Mouse (Mus musculus) colon, adult 2 months (tissue): Measurements from ENCODE around the gene Iqcc. TPM values are rescaled to one million over a fixed set of nuclear protein-coding genes. Genes with fewer than 3 reads are reported as not detected.

ENCODE experiments used
- polyA plus RNA-seq: library from polyadenylated mRNA; depleted of rRNA; stranded (reverse); fragments of >200 nt; gene quantifications from 2 replicates; pipeline ENCODE4 v1.2.3, GENCODE M21; 2012; rRNA removed

The Iqcc gene
- 37.1 and 39.5 TPM in 2 replicates for polyA plus RNA-seq

GRCm38 (mm10) chr4:129618786-129619691, at the start of gene Iqcc:
Gene Iqcc (minus strand): TSS chr4:129619099.

GRCm38 (mm10) chr4:129640638-129641467, 22.0 kb upstream of the Iqcc start, which contains the start of gene Txlna:
Gene Txlna (minus strand): TSS chr4:129641065.

GRCm38 (mm10) chr4:129623681-129624091, 4.8 kb upstream of the Iqcc start, which contains the start of gene Ccdc28b:
Gene Ccdc28b (minus strand): TSS chr4:129623947.

GRCm38 (mm10) chr4:129614093-129614492, 4.8 kb downstream of the Iqcc start, which contains the start of gene Dcdc2b:
Gene Dcdc2b (minus strand): TSS chr4:129614257.

GRCm38 (mm10) chr4:129600233-129601158, 18.4 kb downstream of the Iqcc start, which contains the start of the genes Eif3i and Tmem234:
Gene Eif3i (minus strand): TSS chr4:129600648.
Gene Tmem234 (plus strand): TSS chr4:129600668.

GRCm38 (mm10) chr4:129578466-129578865, 40.4 kb downstream of the Iqcc start, which contains the start of gene Fam167b:
Gene Fam167b (minus strand): TSS chr4:129578549.

GRCm38 (mm10) chr4:129573430-129573829, 45.5 kb downstream of the Iqcc start, which contains the start of gene Lck:
Gene Lck (minus strand): TSS chr4:129573641.

Other genes with a start within 250 kb of the Iqcc start
- gene Zbtb8a, start 241.0 kb downstream of the Iqcc start, polyA plus RNA-seq: 9.0 and 13.0 TPM in 2 replicates
- 0.03 TPM in 1 of 2 replicates, not detected in the other for gene Zbtb8b, start 178.2 kb downstream of the Iqcc start, polyA plus RNA-seq
- gene Bsdc1, start 157.5 kb downstream of the Iqcc start, polyA plus RNA-seq: 24.2 and 28.5 TPM in 2 replicates
- gene Tssk3, start 128.1 kb downstream of the Iqcc start, polyA plus RNA-seq: not detected in 2 replicates
- gene Fam229a, start 127.9 kb downstream of the Iqcc start, polyA plus RNA-seq: 0.70 and 0.81 TPM in 2 replicates
- 19.3 and 20.7 TPM in 2 replicates for gene Marcksl1, start 105.5 kb downstream of the Iqcc start, polyA plus RNA-seq
- gene Hdac1, start 76.4 kb downstream of the Iqcc start, polyA plus RNA-seq: 51.0 and 62.8 TPM in 2 replicates
- 5.1 and 7.0 TPM in 2 replicates for gene Lck, start 45.5 kb downstream of the Iqcc start, polyA plus RNA-seq
- gene Fam167b, start 40.5 kb downstream of the Iqcc start, polyA plus RNA-seq: 0.91 and 1.0 TPM in 2 replicates
- 261 and 280 TPM in 2 replicates for gene Eif3i, start 18.5 kb downstream of the Iqcc start, polyA plus RNA-seq
- gene Tmem234, start 18.4 kb downstream of the Iqcc start, polyA plus RNA-seq: 187 and 203 TPM in 2 replicates
- 2.2 and 4.3 TPM in 2 replicates for gene Dcdc2b, start 4.8 kb downstream of the Iqcc start, polyA plus RNA-seq
- 20.8 and 22.4 TPM in 2 replicates for gene Ccdc28b, start 4.8 kb upstream of the Iqcc start, polyA plus RNA-seq
- gene Txlna, start 22.0 kb upstream of the Iqcc start, polyA plus RNA-seq: 26.4 and 28.9 TPM in 2 replicates
- 17.3 and 18.7 TPM in 2 replicates for gene Kpna6, start 53.7 kb upstream of the Iqcc start, polyA plus RNA-seq
- gene Tmem39b, start 77.7 kb upstream of the Iqcc start, polyA plus RNA-seq: 26.1 and 31.8 TPM in 2 replicates
- 28.6 and 37.4 TPM in 2 replicates for gene Khdrbs1, start 123.2 kb upstream of the Iqcc start, polyA plus RNA-seq
- gene Ptp4a2, start 192.1 kb upstream of the Iqcc start, polyA plus RNA-seq: 71.1 and 72.6 TPM in 2 replicates